Mouse (Mus musculus) ovary, postnatal 36 days (tissue): Measurements from ENCODE around the gene Adgra1.

Source experiments
- DNase-seq: peaks from one replicate; pipeline ENCODE4 v3.0.0; 2022; ENCODE audit warnings: low spot score, mixed read lengths

The Adgra1 gene

DNA sequence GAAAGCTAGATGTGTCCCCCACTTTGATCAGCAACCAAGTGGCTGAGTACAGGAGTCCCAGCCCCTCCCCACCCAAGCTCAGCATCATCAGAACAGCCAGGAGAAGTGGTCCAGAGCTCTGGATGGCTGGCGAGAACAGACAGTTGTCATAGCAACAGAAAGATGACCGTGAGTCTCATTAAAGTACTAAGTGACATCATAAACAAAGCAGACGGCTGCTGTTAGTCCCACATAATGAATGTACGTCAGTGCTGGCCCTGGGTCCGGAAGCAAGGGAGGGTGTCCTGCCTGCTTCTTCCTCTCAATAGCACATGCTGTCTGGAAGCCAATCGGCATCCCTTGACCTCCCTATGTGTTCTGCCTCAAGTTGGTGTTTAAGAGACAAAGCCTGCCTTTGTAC lies 16.2 kb downstream of the Adgra1 start:
- DNase-seq: no peak

DNA sequence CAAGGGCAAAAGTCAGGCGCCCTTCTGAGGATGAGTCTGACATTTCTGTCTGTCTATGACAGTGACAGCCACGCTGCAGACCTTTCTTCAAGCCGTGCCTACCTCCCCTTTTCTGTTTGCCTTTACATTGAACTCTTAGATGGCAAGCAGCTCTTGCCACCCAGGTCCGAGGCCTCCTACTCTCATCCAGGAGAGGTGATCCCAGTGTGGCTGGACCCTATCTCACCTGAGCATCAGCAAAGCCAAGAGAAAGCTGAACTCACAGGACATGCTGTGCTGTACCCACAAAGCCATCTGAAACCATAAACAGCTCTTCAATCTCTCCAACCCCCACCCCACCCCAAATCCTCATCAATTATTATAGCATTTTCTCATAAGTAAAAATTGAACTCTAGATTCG lies 16.7 kb downstream of the Adgra1 start:
- no peak for DNase-seq

DNA sequence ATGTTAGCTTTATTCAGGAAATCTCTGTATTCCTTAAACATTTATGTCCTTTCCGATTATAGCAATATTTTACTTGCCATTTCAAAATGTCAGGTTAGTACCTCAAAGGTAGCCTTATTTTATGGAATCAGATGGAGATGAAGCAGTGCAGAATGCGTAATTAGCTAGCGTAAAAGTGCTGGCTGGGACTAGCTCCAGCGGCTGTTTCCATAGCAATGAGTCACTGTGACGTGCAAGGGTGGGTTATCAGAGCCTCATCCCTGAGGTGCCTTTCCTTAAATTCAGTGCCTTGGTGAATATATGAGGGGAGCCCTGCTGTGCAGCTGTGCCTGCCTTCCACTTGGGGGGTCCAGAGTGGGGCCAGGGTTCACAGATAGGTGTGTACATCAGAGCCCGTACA lies 17.1 kb downstream of the Adgra1 start:
- no peak for DNase-seq

DNA sequence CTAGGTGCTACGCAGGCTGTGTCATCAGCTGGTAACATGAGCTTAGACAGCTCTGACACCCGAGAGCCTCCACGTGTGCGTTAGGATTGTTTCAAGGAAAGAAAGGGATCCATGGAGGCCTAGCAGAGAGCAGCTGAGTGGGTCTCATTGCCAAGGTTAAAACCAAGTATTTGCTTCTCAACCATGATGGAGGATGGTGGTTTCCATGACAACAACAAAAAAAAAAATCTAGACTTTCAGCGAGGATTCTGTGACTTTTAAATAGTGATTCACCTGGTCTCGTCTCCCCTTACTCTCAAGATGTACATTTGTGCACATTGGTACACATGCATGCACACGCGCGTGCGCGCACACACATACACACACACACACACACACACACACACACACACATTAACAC lies 21.3 kb downstream of the Adgra1 start:
- no peak for DNase-seq

DNA sequence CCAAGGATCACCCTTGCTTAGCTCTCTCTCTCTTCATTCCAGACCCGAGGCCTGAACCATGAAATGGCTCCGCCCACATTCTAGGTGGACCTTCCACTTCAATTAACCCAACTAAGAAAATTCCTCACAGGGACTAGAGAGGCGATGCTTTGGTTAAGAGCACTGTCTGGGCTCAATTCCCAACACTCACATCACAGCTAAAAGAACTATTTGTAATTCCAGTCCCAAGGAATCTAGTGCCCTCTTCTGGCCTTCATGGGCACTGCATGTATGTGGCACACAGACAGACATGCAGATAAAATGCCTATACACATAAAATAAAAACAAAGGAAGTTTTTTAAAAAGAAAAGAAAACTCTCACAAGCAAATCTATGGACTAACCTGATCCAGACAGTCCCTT lies 27.4 kb downstream of the Adgra1 start:
- peak; percentile 41 for DNase-seq

DNA sequence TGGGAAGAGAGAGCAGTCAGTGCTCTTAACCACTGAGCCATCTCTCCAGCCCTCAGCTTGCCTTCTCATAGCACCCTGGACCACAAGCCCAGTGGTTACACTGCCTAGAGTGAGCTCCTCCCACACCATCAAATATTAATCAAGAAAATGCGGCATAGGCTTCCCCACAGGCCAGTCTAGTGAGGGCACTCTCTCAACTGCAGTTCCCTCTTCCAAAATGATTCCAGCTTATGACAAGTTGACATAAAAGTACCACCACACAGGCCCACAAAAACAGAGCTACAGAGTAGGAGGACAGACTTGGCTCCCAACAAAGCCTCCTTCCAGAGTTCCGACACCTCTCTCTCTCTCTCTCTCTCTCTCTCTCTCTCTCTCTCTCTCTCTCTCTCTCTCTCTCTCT lies 29.1 kb downstream of the Adgra1 start:
- no peak for DNase-seq

DNA sequence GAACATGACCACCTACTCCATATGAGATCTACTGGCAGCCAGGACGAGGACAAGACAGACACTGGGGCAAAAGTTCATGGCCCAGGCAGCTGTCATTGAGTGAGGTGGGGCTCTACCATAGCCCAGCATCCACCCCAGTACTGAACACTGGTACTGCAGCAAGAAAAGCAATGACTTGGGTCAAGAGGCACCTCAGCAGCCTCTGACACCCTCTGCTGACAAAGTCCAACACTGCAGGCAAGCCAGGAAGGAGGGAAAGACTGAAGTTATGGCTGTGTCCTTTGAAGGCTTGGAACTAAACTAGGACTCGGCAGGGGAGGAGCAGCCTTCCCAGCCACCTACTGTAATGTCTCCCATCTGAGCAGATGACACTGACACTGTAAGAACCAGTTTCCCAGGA lies 30.3 kb downstream of the Adgra1 start:
- no peak for DNase-seq

DNA sequence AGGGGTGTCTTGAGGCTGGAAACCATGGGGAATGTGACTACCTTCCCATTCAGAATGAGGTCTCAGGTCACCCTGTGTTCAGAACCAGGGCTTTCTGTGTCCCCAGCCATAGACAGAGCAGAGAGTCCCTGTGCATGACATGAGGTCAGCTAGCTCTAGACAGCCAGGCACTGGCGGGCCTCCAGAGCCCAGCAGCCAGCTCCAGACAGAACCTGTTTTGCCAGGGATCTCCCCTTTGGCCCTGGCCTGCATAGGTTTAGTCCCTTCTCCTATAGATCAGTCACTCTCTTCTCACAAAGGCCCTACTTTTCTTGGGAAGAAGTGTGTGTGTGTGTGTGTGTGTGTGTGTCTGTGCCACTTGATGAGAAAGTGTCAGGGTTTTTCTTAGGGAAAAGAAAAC lies 30.9 kb downstream of the Adgra1 start:
- DNase-seq: no peak

- no peak for DNase-seq
Observed at GRCm38 (mm10) chr7:139871014-139871413, 37.0 kb downstream of the Adgra1 start.

GRCm38 (mm10) chr7:139877167-139877792 lies 43.3 kb downstream of the Adgra1 start:
- peak; percentile 15 for DNase-seq

DNA sequence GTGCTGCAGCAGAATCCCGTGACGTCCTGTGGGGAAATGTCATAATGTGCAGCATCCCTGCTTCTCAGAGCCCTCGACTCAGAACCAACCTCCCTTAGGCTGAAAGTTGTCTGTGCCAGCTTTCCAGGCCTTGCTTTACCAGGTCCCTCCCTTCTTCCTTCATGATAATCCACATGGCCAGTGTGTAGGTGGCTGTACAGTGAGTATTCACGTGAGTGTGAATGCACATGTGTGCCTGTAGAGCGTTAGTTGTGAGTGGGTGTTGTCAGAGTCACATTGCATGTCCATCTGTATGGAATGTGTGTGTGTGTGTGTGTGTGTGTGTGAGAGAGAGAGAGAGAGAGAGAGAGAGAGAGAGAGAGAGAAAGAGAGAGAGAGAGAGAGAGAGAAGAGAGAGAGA lies 44.1 kb downstream of the Adgra1 start:
- no peak for DNase-seq

DNA sequence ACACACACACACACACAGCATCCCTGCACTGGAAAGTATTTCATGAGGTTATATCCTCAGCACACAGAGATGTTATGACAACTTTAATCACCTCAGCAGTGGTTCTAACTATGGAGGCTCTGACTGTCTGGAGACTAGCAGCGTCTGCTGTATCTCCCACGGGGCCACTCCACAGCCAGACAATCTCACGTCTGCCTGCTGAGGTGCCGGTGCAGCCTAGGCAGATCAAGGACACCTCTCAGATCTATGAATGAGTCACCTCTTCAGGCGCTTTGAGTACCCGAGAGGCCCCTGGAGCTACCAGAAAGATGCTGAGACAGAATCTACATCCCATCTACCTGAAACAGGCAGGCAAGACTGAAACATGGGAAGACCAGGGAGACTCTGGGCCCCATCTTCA lies 44.6 kb downstream of the Adgra1 start:
- no peak for DNase-seq

GRCm38 (mm10) chr7:139883545-139883944 lies 49.6 kb downstream of the Adgra1 start:
- no peak for DNase-seq

DNA sequence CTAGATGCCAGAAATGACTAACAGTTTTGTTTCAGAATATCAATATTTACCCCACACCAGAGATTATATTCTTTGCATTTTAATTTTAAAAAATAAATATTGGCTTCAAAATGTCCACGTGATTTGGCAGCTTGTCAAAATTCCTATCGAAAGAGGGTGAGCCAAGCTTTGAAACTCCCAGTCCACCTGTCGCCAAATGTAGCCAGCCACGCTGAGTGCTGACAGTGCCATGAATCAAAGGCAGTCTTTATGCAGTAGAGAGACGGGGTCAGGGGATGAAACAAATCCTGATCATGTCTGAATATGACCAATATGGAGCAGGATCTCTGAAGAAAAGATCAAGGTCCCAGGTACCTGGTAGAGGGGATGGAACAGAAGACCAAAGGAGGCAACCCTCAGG lies 57.8 kb downstream of the Adgra1 start:
- no peak for DNase-seq

DNA sequence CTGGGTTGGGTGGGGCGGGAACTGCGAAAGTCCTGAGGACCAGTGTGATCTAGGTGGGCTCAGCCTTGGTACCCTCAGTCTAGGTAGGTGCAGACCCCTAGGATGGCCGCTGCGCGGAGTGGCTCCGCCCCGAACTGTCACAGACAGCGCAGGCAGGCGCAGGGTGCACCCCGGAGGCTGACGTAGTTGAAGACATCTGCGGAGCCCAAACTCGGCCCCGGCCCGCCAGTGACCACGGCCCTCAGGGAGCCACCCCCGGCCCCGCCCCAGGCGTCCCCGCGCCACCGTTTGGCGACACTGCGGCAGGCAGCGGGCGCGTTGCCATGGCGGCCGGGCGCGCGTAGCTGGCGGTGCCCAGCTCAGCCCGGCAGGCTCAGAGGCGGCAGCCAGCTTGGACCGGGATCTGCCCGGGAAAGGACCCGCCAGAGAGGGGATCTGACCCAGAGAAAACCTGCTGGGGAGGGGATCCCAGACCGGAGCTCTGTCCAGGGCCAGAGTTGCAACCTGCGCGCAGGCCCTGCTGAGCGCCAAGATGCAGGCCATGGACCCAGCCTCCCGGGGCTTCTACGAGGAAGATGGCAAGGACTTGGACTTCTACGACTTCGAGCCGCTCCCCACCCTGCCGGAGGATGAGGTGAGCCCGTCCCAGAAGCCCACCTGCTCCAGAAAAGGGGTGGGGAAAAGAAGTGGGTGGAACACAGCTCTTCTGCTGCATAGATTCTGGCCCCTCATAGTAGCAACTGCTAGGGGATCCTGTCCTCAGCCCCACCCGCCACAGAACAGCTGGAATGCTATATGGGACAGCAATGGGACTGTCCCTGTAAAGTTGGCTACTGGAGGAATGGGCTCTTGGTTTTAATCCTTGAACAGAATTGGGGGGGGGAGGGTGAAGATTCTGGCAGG lies 60.9 kb downstream of the Adgra1 start, which contains the start of gene Kndc1:
Kndc1 (plus strand) TSS at position 42 of the 903 bp plus-strand sequence.
- peak; percentile 51 for DNase-seq

GRCm38 (mm10) chr7:139896271-139896670 lies 62.3 kb downstream of the Adgra1 start:
- DNase-seq: no peak

GRCm38 (mm10) chr7:139896796-139897195 lies 62.8 kb downstream of the Adgra1 start:
- no peak for DNase-seq

- no peak for DNase-seq
Observed at GRCm38 (mm10) chr7:139898606-139899005, 64.6 kb downstream of the Adgra1 start.

DNA sequence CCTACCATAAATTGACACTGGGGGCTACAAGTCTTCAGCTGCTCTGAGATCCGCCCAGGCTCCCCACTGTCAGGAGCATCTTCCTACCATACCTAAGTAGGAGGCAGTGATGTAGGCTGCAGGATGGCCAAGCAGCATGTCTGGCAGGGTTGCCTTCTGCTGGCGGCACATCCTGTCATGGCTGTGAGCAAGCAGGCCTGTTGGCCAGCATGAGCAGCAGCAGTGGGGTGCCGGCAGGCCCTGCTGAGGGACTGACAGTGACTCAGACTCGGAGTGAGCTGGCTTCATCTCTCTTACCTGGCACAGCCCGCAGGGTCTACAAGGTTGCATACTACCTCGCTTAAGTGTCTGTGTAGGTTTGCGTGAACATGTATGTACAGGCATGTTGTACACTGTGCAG lies 65.5 kb downstream of the Adgra1 start:
- DNase-seq: no peak

GRCm38 (mm10) chr7:139900456-139900855 lies 66.5 kb downstream of the Adgra1 start:
- DNase-seq: no peak

DNA sequence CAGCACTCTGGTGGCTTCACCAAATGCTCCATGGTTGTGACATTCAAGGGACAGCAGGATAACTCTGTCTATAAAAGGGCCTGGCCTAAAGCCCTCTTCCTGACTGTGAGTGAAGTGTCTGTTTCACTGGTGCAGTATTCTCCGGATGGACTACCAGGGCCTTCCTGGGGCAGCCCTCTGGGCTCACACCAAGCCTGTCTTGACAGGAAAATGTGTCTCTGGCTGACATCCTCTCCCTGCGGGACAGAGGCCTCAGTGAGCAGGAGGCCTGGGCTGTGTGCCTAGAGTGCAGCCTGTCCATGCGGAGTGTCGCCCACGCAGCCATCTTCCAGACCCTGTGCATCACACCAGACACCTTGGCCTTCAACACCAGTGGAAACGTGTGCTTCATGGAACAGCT lies 66.9 kb downstream of the Adgra1 start:
- DNase-seq: no peak

DNA sequence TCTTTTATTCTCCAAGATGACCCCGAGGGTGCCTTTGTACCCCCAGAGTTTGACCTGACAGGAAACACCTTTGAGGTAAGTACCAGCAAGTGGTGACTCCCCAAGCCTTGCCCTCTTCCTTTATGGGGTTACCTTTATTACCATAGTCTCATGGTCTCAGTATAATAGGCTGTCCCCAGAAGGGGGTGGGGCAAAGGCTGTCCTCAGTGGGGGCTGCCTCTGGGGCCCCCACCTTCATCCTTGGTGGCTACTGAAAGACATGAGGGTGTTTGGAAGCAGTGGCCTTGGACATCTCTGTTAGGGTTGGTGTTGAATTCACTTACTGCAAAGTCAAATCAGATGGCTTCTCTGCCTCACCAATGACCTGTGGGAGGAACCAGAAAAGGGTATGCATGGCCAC lies 68.0 kb downstream of the Adgra1 start:
- DNase-seq: no peak

DNA sequence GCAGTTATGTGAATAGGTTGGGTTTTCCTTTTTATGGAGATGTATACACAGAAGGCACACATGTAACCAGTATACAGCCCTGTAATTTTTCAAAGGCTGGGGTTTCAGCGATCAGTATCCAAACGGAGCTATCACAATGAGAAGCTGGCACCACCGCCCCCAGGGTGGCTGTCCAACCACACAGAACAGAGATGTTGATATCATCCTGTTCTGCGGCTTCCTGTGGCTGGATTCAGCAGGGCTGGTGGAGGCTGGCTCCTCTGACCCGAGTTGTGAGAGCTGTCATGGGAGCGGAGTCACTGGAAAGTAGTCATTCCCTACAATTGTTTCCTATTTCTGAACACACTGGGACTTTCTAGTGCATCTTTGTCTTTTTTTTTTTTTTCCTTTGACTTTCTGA lies 71.3 kb downstream of the Adgra1 start:
- DNase-seq: no peak

- peak; percentile 50 for DNase-seq
Observed at GRCm38 (mm10) chr7:139905661-139906060, 71.7 kb downstream of the Adgra1 start.
